ENCODE assay signal across 22 mouse cellular contexts in the genomic region with DNA sequence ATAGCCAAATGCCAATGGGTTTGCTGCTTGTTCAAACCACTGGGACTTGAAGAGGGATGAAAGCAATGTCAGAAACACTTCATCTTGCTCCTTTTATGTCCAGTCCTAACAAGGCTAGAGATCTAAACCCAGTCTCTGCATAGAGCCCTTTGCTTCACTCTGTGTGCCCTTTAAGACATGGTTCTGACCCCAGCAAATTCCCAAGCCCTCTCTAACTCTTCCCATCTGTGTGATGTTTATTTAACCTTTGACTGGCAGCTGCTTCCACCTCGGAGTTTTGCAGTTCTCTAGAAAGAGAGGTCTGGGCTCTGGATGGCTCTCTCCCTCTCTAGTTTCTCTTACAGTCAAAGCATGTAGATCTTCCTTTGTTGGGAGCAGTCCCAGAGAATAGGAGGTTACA. TPM values are rescaled to one million over a fixed set of nuclear protein-coding genes. Genes with fewer than 3 reads are reported as not detected.
DNase-seq lines count a peak whose midpoint lies in the region; ATAC-seq and TF ChIP-seq lines count a peak whose summit lies in the region.
"Had no signal": no experiment of that assay in that cellular context is flagged by ENCODE, and none has a peak within 500 bp of the region (broad histone marks: within the 10 kb centered on the region; RNA-seq: fewer than 3 reads in every experiment).

No protein-coding gene starts in this region.

- no peak for TF ChIP-seq CTCF in gastrocnemius, adult 2 months (IDR thresholded peaks at IDR 0.05)
- TF ChIP-seq CTCF in lung, embryonic 14.5 days (IDR thresholded peaks at IDR 0.05; ENCODE audit: low read depth) = no peak

- 5% methylated on average over 1 of the region's 1 CpGs for WGBS in lung, embryonic 14.5 days
- WGBS in embryonic facial prominence, embryonic 11.5 days = 10% methylated on average over 1 of the region's 1 CpGs

- H3K4me2 ChIP-seq in lung, embryonic 14.5 days = no peak overlapping the region
- H3K4me2 ChIP-seq in embryonic facial prominence, embryonic 11.5 days (ENCODE audit: low read depth, low read length) = no peak overlapping the region
- H3K4me2 ChIP-seq: forebrain, embryonic 12.5 days; limb, embryonic 15.5 days; liver, embryonic 15.5 days; neural tube, embryonic 13.5 days had no signal

- no peak for ATAC-seq in lung, embryonic 14.5 days (ENCODE audit: insufficient read depth)
- ATAC-seq in embryonic facial prominence, embryonic 11.5 days (replicated peaks; ENCODE audit: insufficient number of reproducible peaks, low FRiP score, low TSS enrichment, low read depth) = no peak
- ATAC-seq: intestine, postnatal 0 days had no signal

- DNase-seq in gastrocnemius, adult 2 months = no peak
- DNase-seq in gastrocnemius, postnatal 14 days = no peak
- peak; percentile 57 for DNase-seq in lung, embryonic 14.5 days
- DNase-seq in lung, adult 18-20 months = no peak
- peak; percentile 79 for DNase-seq in embryo, embryonic 10 days (ENCODE audit: low spot score)
- DNase-seq in embryonic facial prominence, embryonic 11.5 days (ENCODE audit: low spot score) = peak; percentile 71
- no peak for DNase-seq in layer of hippocampus, adult 11-12 months (ENCODE audit: low spot score)
- DNase-seq in right cerebral cortex, adult 2 months (ENCODE audit: low spot score in 2 of 2) = no peak
- DNase-seq: cerebellum, adult 8-10 months; midbrain, embryonic 14.5 days; thymus, adult 18-20 months; thymus, postnatal 36 days had no signal

- H3K9me3 ChIP-seq in lung, embryonic 14.5 days (ENCODE audit: low read depth, low read length) = no peaks in the 10 kb centered on the region
- no peaks in the 10 kb centered on the region for H3K9me3 ChIP-seq in embryonic facial prominence, embryonic 11.5 days (replicated peaks; ENCODE audit: control insufficient read depth, low read length)
- H3K9me3 ChIP-seq: forebrain, embryonic 12.5 days; kidney, embryonic 15.5 days; limb, embryonic 15.5 days; liver, embryonic 15.5 days; neural tube, embryonic 13.5 days had no signal

- H3K36me3 ChIP-seq in lung, embryonic 14.5 days (ENCODE audit: insufficient read depth) = no peaks in the 10 kb centered on the region
- no peaks in the 10 kb centered on the region for H3K36me3 ChIP-seq in embryonic facial prominence, embryonic 11.5 days (replicated peaks; ENCODE audit: control insufficient read depth, insufficient read depth, low read depth, low read length)
- H3K36me3 ChIP-seq: forebrain, embryonic 12.5 days; kidney, embryonic 15.5 days; limb, embryonic 15.5 days; liver, embryonic 15.5 days; neural tube, embryonic 13.5 days had no signal

- H3K4me3 ChIP-seq in gastrocnemius, adult 2 months = no peak overlapping the region
- H3K4me3 ChIP-seq in lung, embryonic 14.5 days (ENCODE audit: low read depth, low read length) = no peak overlapping the region
- H3K4me3 ChIP-seq in embryonic facial prominence, embryonic 11.5 days (ENCODE audit: low read depth, low read length) = no peak overlapping the region
- H3K4me3 ChIP-seq: forebrain, embryonic 12.5 days; kidney, embryonic 15.5 days; left cerebral cortex, adult 2 months; limb, embryonic 15.5 days; liver, embryonic 15.5 days; megakaryocyte, embryonic 14.5 days; neural tube, embryonic 13.5 days had no signal

- peak overlapping the region; percentile 40; the same call in 1 of the 2 replicates for H3K27ac ChIP-seq in gastrocnemius, adult 2 months
- H3K27ac ChIP-seq in lung, embryonic 14.5 days (ENCODE audit: low read depth) = peak overlapping the region; percentile 34
- H3K27ac ChIP-seq in embryonic facial prominence, embryonic 11.5 days (replicated peaks; ENCODE audit: low read depth, low read length) = no peak overlapping the region
- H3K27ac ChIP-seq: forebrain, embryonic 12.5 days; kidney, embryonic 15.5 days; left cerebral cortex, adult 2 months; limb, embryonic 15.5 days; liver, embryonic 15.5 days; neural tube, embryonic 13.5 days had no signal

- no peaks in the 10 kb centered on the region for H3K27me3 ChIP-seq in lung, embryonic 14.5 days (ENCODE audit: insufficient read depth, low read length)
- no peaks in the 10 kb centered on the region for H3K27me3 ChIP-seq in embryonic facial prominence, embryonic 11.5 days (ENCODE audit: control insufficient read depth, insufficient read depth, low read length)
- H3K27me3 ChIP-seq: forebrain, embryonic 12.5 days; limb, embryonic 15.5 days; liver, embryonic 15.5 days had no signal

- intact Hi-C loops in gastrocnemius, adult 2 months (cut with DNase I) = no loop called here
- intact Hi-C loops in gastrocnemius, postnatal 14 days (cut with DNase I; ENCODE audit: low total_unique reads) = no loop called here

- H3K4me1 ChIP-seq in lung, embryonic 14.5 days (ENCODE audit: insufficient read depth) = peaks cover 17% of the 10 kb centered on the region
- H3K4me1 ChIP-seq in embryonic facial prominence, embryonic 11.5 days (ENCODE audit: control insufficient read depth, insufficient read depth, low read length) = peaks cover 2% of the 10 kb centered on the region
- H3K4me1 ChIP-seq: forebrain, embryonic 12.5 days; limb, embryonic 15.5 days; liver, embryonic 15.5 days; megakaryocyte, embryonic 14.5 days; neural tube, embryonic 13.5 days had no signal

- no peak overlapping the region for H3K9ac ChIP-seq in lung, embryonic 14.5 days
- H3K9ac ChIP-seq in embryonic facial prominence, embryonic 11.5 days (replicated peaks; ENCODE audit: low read length) = no peak overlapping the region
- H3K9ac ChIP-seq: forebrain, embryonic 12.5 days; kidney, embryonic 15.5 days; limb, embryonic 15.5 days; liver, embryonic 15.5 days; neural tube, embryonic 13.5 days had no signal

RNA-seq across cellular contexts. Expression of gene Mis18a, which starts 23.6 kb away (rescaled TPM):
- under 1 TPM; 0.61 to 0.66 TPM for total RNA-seq in gastrocnemius, adult 2 months (2021)
- 1 to 10 TPM; 1.9 to 2.7 TPM for total RNA-seq in gastrocnemius, postnatal 14 days (2021)
- polyA plus RNA-seq in lung, embryonic 14.5 days (2014; fragmentation: Nextera tagmentation; extraction: Ambion mirVana) = 84.8 and 86.2 TPM in 2 replicates
- polyA plus RNA-seq in embryonic facial prominence, embryonic 11.5 days (2014; fragmentation: Nextera tagmentation; extraction: Ambion mirVana) = 105 TPM in 2 replicates

RNA-seq across cellular contexts. Expression of gene Mrap, which starts 34.4 kb away (rescaled TPM):
- total RNA-seq in gastrocnemius, adult 2 months (2021) = under 1 TPM in 1 of 2 experiments, not detected in 1; 0.84 TPM
- under 1 TPM; 0.22 to 0.64 TPM for total RNA-seq in gastrocnemius, postnatal 14 days (2021)
- polyA plus RNA-seq in lung, embryonic 14.5 days (2014; fragmentation: Nextera tagmentation; extraction: Ambion mirVana) = 0.43 and 0.91 TPM in 2 replicates
- polyA plus RNA-seq in embryonic facial prominence, embryonic 11.5 days (2014; fragmentation: Nextera tagmentation; extraction: Ambion mirVana) = 0.21 TPM in 2 replicates
- total RNA-seq: layer of hippocampus, postnatal 10 days; left cerebral cortex, postnatal 36 days had no signal
- polyA plus RNA-seq: forebrain, embryonic 12.5 days; intestine, postnatal 0 days; midbrain, embryonic 14.5 days; neural tube, embryonic 13.5 days had no signal

Comparison
In these comparisons a context has a peak if more than half of its experiments do, and no peak if none do; other contexts are left out.
1. DNase-seq: peak in lung, embryonic 14.5 days (single experiment), embryo, embryonic 10 days (single experiment) and embryonic facial prominence, embryonic 11.5 days (single experiment); none in gastrocnemius, adult 2 months (single experiment), gastrocnemius, postnatal 14 days (single experiment), lung, adult 18-20 months (0 of 2), layer of hippocampus, adult 11-12 months (single experiment) and right cerebral cortex, adult 2 months (0 of 2).